Mouse (Mus musculus) midbrain, embryonic 11.5 days (tissue): ENCODE data around the gene Tmem214. TPM values are rescaled to one million over a fixed set of nuclear protein-coding genes. Genes with fewer than 3 reads are reported as not detected.
A peak's percentile ranks its signal among the peaks of the same experiment; 100 is the strongest.

Source experiments
- ATAC-seq: fragments of 200-750 bp; cut with Nextera tagmentation; 2 replicates; pipeline ENCODE4 v1.8.0; 2017; ENCODE audit warnings: moderate TSS enrichment, moderate library complexity; ENCODE audit not compliant: low FRiP score
- DNase-seq: peaks from one replicate; pipeline ENCODE4 v3.0.0; 2015; ENCODE audit warnings: low spot score; ENCODE audit errors: missing footprints
- H3K27ac ChIP-seq: fragments of 300-500 bp; sonication (generic); 2 replicates; pipeline ENCODE4 v1.5.1; 2014; ENCODE audit warnings: low read depth, low read length
- H3K27me3 ChIP-seq: fragments of 300-500 bp; sonication (generic); 2 replicates; pipeline ENCODE4 v1.6.1; 2014; ENCODE audit warnings: mild to moderate bottlenecking, low read length, moderate library complexity, mixed read lengths; ENCODE audit not compliant: control insufficient read depth, insufficient read depth
- H3K36me3 ChIP-seq: fragments of 300-500 bp; sonication (generic); 2 replicates; pipeline ENCODE4 v1.6.1; 2014; ENCODE audit warnings: mild to moderate bottlenecking, low read length, moderate library complexity, mixed read lengths; ENCODE audit not compliant: control insufficient read depth, insufficient read depth
- H3K4me1 ChIP-seq: fragments of 300-500 bp; sonication (generic); 2 replicates; pipeline ENCODE4 v1.6.1; 2014; ENCODE audit warnings: low read length; ENCODE audit not compliant: control insufficient read depth, insufficient read depth
- H3K4me2 ChIP-seq: fragments of 300-500 bp; sonication (generic); 2 replicates; pipeline ENCODE4 v1.6.1; 2014; ENCODE audit warnings: mild to moderate bottlenecking, moderate library complexity
- H3K4me3 ChIP-seq: fragments of 300-500 bp; sonication (generic); 2 replicates; pipeline ENCODE4 v1.5.1; 2014; ENCODE audit warnings: low read depth, low read length
- H3K9ac ChIP-seq: fragments of 300-500 bp; sonication (generic); 2 replicates; pipeline ENCODE4 v1.6.1; 2014; ENCODE audit warnings: low read length
- H3K9me3 ChIP-seq: fragments of 300-500 bp; sonication (generic); 2 replicates; pipeline ENCODE4 v1.6.1; 2016; ENCODE audit warnings: low read length; ENCODE audit not compliant: control insufficient read depth
- WGBS: fragments of 180-500 bp; shearing (Covaris S2); extraction: QIAGEN DNeasy Blood & Tissue Kit; methylation state at CpG from one replicate; pipeline ENCODE4 v1.1.7; 2014; 5-methylcytosine and 5-hydroxymethylcytosine counted together
- polyA plus RNA-seq: library from polyadenylated mRNA; unstranded; fragments of >200 nt; fragmentation: Nextera tagmentation; extraction: Ambion mirVana; gene quantifications from 2 replicates; pipeline ENCODE4 v1.2.1, GENCODE M21; 2014

The Tmem214 gene
- polyA plus RNA-seq, 1 experiment from 2014 or later, result 35.4 TPM

- H3K4me3 ChIP-seq, result no peak overlapping the region
- ATAC-seq (no peak), DNase-seq (no peak)
- no peak overlapping the region for H3K27ac ChIP-seq
- no peaks in the 10 kb centered on the region for H3K4me1 ChIP-seq
- no peaks in the 10 kb centered on the region for H3K27me3 ChIP-seq
- peaks cover 1% of the 10 kb centered on the region; the same call in 1 of the 2 replicates for H3K36me3 ChIP-seq
- 56% methylated on average over 3 of the region's 3 CpGs for WGBS
- H3K4me2 ChIP-seq, result no peak overlapping the region
- H3K9me3 ChIP-seq, result peaks cover 3% of the 10 kb centered on the region; the same call in 1 of the 2 replicates
- H3K9ac ChIP-seq, result no peak overlapping the region
Observed at GRCm38 (mm10) chr5:30841896-30842295, 25.9 kb upstream of the Tmem214 start.

DNA sequence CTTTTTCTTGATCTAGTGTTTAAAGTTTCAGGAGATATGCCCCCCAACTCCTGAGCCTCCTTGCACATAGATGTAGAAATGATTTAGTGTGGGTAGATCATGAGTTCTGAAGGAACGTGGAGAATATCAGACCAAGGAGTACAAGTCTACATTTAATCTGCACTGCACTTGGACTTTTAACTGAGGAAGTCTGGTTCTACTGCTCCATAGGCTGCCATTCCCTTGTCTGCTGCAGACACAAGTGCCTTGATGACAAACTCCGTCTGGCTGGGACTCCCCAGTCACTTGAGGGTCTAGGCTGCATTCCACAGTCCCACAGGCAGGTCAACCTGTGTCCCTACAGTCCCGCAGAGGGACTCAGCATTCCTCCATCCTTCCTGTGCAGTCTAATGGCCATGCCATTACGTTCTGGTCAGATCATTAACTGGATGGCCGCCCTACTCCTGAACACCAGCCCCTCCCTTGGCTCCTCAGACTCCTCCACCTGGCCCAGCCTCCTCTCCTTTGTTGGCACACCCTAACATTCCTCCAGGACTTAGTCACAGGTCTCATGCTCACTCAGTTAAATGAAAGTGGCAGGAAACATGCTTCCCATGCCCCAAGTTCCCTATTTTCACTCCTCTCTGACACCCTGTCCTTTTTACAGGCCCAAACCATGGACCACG is 17.8 kb upstream of the Tmem214 start:
- Histone ChIP-seq H3K27ac (no peak overlapping the region), H3K9me3 (no peaks in the 10 kb centered on the region)
- ATAC-seq, result no peak

GRCm38 (mm10) chr5:30850556-30850925 is 17.3 kb upstream of the Tmem214 start:
- Histone ChIP-seq H3K9me3 (no peaks in the 10 kb centered on the region), H3K4me2 (no peak overlapping the region), H3K36me3 (no peaks in the 10 kb centered on the region), H3K27ac (no peak overlapping the region), H3K27me3 (no peaks in the 10 kb centered on the region), H3K9ac (no peak overlapping the region), H3K4me3 (no peak overlapping the region), H3K4me1 (no peaks in the 10 kb centered on the region)
- ATAC-seq, result no peak
- DNase-seq, result no peak
- 76% methylated on average over 2 of the region's 2 CpGs for WGBS

More for the DNA sequence above, 17.8 kb upstream of the Tmem214 start:
- H3K4me3 ChIP-seq, result no peak overlapping the region
- no peaks in the 10 kb centered on the region for H3K27me3 ChIP-seq
- DNase-seq, result no peak
- no peaks in the 10 kb centered on the region for H3K36me3 ChIP-seq
- no peaks in the 10 kb centered on the region for H3K4me1 ChIP-seq
- no peak overlapping the region for H3K4me2 ChIP-seq
- 75% methylated on average over 6 of the region's 6 CpGs for WGBS
- H3K9ac ChIP-seq, result no peak overlapping the region

DNA sequence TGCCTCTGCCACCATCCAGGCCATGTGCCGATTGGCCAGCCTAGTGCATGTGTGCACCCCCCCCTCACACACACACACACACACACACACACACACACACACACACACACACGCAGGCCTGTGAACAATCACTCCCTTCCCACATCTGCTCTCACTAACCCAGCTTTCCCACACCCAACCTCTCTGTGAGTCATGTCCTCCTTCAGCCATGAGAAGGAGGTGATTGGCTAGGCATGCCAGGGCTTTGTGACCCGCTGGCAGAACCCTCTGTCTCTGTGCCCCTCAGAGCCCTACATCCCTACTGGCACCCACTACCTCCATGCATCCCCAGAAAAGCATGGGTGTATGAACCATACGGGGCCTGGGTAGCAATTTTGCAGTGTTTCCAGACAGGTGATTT is 14.3 kb upstream of the Tmem214 start:
- Histone ChIP-seq H3K27me3 (no peaks in the 10 kb centered on the region), H3K27ac (no peak overlapping the region), H3K4me1 (no peaks in the 10 kb centered on the region), H3K36me3 (no peaks in the 10 kb centered on the region), H3K9me3 (no peaks in the 10 kb centered on the region), H3K4me3 (no peak overlapping the region), H3K4me2 (no peak overlapping the region), H3K9ac (no peak overlapping the region)
- no peak for ATAC-seq
- 91% methylated on average over 4 of the region's 4 CpGs for WGBS
- DNase-seq, result no peak

DNA sequence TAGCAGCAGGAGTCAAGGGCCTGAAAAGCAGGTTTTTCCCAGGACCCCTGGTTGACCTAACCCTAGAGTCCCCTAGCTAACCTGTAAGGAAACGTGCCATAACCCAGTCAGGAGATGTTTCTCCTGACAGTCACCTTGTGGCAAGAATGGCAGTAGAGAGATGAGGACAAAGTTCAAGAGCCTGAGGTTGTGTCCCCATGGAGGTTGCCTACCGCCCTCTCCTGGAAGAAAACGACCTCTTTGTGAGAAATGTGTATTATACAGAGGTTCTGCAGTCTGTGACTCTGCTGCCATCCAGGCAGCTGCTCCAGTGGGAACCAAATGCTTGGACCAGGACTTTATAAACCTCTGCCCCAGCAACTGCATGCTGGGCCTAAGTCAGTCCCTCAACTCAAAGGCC is 12.1 kb upstream of the Tmem214 start:
- no peaks in the 10 kb centered on the region for H3K27me3 ChIP-seq
- ATAC-seq (no peak), DNase-seq (no peak)
- no peak overlapping the region for H3K27ac ChIP-seq
- H3K9me3 ChIP-seq, result no peaks in the 10 kb centered on the region
- H3K9ac ChIP-seq, result no peak overlapping the region
- H3K4me3 ChIP-seq, result no peak overlapping the region
- H3K36me3 ChIP-seq, result no peaks in the 10 kb centered on the region
- 58% methylated on average over 3 of the region's 3 CpGs for WGBS
- no peak overlapping the region for H3K4me2 ChIP-seq
- H3K4me1 ChIP-seq, result no peaks in the 10 kb centered on the region

DNA sequence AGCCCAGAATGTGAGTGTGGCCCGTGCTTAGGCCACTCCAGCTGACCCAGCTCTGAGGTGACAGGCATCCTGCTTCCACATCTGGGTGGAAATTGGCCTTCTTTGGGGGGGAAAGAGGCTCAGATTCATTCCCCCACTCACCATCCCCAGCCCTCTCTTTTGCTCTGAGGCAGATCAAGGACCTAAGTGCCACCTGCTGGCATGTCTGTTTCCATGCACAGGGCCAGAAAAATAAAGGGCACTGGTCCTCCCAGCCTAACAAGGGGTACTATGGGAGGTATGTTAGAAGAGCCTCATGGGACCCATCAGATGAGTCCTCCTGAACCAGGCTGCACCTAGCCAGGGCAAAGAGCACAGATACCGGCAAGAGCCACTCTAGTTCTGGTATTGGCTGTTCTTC is 11.7 kb upstream of the Tmem214 start:
- H3K4me2 ChIP-seq, result no peak overlapping the region
- no peaks in the 10 kb centered on the region for H3K9me3 ChIP-seq
- no peaks in the 10 kb centered on the region for H3K36me3 ChIP-seq
- no peaks in the 10 kb centered on the region for H3K27me3 ChIP-seq
- H3K4me1 ChIP-seq, result no peaks in the 10 kb centered on the region
- H3K27ac ChIP-seq, result no peak overlapping the region
- H3K4me3 ChIP-seq, result no peak overlapping the region
- no peak for ATAC-seq
- peak; percentile 45 for DNase-seq
- H3K9ac ChIP-seq, result no peak overlapping the region
- WGBS, result 78% methylated on average over 2 of the region's 2 CpGs

- H3K9me3 ChIP-seq, result no peaks in the 10 kb centered on the region
- H3K9ac ChIP-seq, result no peak overlapping the region
- H3K4me3 ChIP-seq, result no peak overlapping the region
- ATAC-seq (no peak), DNase-seq (no peak)
- no peaks in the 10 kb centered on the region for H3K27me3 ChIP-seq
- H3K36me3 ChIP-seq, result peaks cover 3% of the 10 kb centered on the region; the same call in 1 of the 2 replicates
- 45% methylated on average over 4 of the region's 4 CpGs for WGBS
- H3K4me1 ChIP-seq, result no peaks in the 10 kb centered on the region
- no peak overlapping the region for H3K4me2 ChIP-seq
- no peak overlapping the region for H3K27ac ChIP-seq
Observed at GRCm38 (mm10) chr5:30863852-30864251, 4.0 kb upstream of the Tmem214 start.

GRCm38 (mm10) chr5:30864322-30864721 is 3.5 kb upstream of the Tmem214 start:
- H3K9ac ChIP-seq, result no peak overlapping the region
- 53% methylated on average over 15 of the region's 15 CpGs for WGBS
- H3K27ac ChIP-seq, result no peak overlapping the region
- no peak overlapping the region for H3K4me2 ChIP-seq
- peaks cover 3% of the 10 kb centered on the region; the same call in 1 of the 2 replicates for H3K36me3 ChIP-seq
- ATAC-seq, result no peak
- H3K9me3 ChIP-seq, result no peaks in the 10 kb centered on the region
- H3K4me1 ChIP-seq, result no peaks in the 10 kb centered on the region
- no peaks in the 10 kb centered on the region for H3K27me3 ChIP-seq
- H3K4me3 ChIP-seq, result no peak overlapping the region
- no peak for DNase-seq

DNA sequence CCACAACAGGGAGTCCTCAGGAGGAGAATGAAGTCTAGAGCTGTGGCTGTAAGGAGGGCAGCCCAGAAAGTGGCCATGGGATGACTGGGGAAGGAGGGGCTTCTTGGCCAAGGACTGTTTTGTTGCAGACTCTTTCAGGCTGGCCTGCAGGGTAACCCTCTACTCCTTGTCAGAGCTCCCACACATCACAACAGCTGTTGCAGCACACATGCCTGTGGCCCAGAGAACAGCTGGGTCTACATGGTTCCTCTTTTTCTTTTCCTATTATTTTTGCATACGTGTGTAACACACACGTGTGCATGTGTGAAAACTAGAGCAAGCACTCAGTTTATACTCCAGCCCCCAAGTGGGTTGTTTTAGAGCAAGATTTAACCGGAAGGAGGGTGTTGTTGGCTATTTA is 941 bp upstream of the Tmem214 start:
- DNase-seq (no peak), ATAC-seq (no peak)
- H3K9me3 ChIP-seq, result no peaks in the 10 kb centered on the region
- H3K4me3 ChIP-seq, result no peak overlapping the region
- H3K36me3 ChIP-seq, result peaks cover 5% of the 10 kb centered on the region
- no peak overlapping the region for H3K9ac ChIP-seq
- peaks cover 7% of the 10 kb centered on the region for H3K4me1 ChIP-seq
- 89% methylated on average over 3 of the region's 3 CpGs for WGBS
- no peak overlapping the region for H3K4me2 ChIP-seq
- H3K27ac ChIP-seq, result no peak overlapping the region
- no peaks in the 10 kb centered on the region for H3K27me3 ChIP-seq
